Mouse (Mus musculus): Measurements from ENCODE around the gene Zfp644.

GRCm38 (mm10) chr5:106680636-106681458 lies 16.2 kb downstream of the Zfp644 start:
- TF ChIP-seq JUND (conservative IDR thresholded peaks at IDR 0.05; ENCODE audit: low read depth, low read length) (no peak), E2F4 (IDR thresholded peaks at IDR 0.05; ENCODE audit: insufficient replicate concordance, low read depth, low read length) (no peak), MEF2A (IDR thresholded peaks at IDR 0.05; ENCODE audit: borderline replicate concordance, low read depth, low read length) (no peak), UBTF (IDR thresholded peaks at IDR 0.05; ENCODE audit: low read depth, low read length) (no peak), MAFK (IDR thresholded peaks at IDR 0.05; ENCODE audit: insufficient replicate concordance, low read length) (no peak), CTCF (conservative IDR thresholded peaks at IDR 0.05 in 1 of 2, IDR thresholded peaks at IDR 0.05 in 1 of 2; ENCODE audit: low read depth in 2 of 2, low read length in 2 of 2) (no peak), HCFC1 (IDR thresholded peaks at IDR 0.05; ENCODE audit: low read depth, low read length) (no peak), POLR2A (IDR thresholded peaks at IDR 0.05; ENCODE audit: low read depth, low read length) (no peak), ETS1 (conservative IDR thresholded peaks at IDR 0.05; ENCODE audit: low read depth, low read length) (no peak), MAZ (IDR thresholded peaks at IDR 0.05; ENCODE audit: low read depth, low read length) (no peak), PAX5 (IDR thresholded peaks at IDR 0.05; ENCODE audit: low read length) (no peak)
